Mouse (Mus musculus): ENCODE data around the gene Zfp524.
"Not testable (repeated sequence)": the region's sequence is repeated elsewhere in the genome, so short reads cannot be mapped to it uniquely, and the experiment has no call there.

Gene Zfp524

DNA sequence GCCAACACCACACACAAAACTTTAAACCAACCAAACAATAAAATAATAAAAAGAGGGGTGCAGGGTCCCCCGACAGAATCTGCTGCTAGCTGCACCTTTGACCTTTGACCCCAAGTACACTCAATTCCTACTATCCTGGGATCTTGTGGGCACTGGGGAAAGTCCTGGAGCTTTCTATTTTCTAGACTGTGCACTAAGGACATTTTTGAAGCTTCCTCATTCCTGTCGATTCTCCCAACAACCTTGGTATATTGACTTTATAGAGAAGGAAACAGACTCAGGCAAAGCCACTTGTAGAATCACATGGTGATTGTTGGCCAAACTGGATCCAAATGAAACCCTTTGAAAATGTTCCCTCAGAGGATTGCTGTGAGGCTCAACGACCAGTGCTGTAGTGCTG, 1.8 kb downstream of the Zfp524 start:
- no peak for DNase-seq (ENCODE audit: low spot score)

DNA sequence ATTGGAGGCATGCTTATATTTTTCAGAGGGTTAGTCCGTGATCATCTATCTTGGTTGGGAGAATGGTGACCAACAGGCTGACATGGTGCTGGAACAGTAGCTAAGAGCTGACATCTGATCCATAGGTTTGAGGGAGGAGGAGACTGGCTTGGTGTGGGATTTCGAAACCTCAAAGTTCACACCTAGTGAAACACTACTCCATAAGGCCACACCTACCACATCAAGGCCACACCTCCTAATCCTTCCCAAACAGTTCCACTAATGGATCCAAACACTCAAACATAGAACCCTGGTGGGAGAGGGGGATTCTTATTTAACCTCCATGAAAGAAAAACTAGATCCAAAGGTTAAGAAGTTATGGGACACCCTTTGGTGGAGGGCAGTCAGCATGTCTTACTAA, 2.7 kb downstream of the Zfp524 start:
- DNase-seq (ENCODE audit: low spot score), result no peak

DNA sequence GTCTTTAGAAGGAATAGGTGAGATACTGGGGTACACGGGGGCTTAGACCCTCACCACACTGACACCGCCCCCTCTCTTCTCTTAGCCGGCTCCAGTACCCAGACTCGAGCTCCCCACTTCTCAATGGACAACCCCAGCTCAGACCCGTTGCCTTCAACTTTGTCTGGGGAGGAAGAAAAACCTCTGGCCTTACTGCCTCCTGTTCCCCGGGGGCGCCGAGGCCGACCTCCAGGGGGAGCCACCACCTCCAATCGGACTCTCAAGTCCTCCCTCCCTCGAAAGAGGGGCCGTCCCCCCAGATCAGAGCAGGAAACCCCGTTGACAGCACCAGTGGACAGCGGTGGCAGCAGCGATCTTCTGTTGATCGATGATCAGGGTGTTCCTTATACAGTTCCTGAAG, 3.1 kb downstream of the Zfp524 start:
- DNase-seq (ENCODE audit: low spot score), result no peak

DNA sequence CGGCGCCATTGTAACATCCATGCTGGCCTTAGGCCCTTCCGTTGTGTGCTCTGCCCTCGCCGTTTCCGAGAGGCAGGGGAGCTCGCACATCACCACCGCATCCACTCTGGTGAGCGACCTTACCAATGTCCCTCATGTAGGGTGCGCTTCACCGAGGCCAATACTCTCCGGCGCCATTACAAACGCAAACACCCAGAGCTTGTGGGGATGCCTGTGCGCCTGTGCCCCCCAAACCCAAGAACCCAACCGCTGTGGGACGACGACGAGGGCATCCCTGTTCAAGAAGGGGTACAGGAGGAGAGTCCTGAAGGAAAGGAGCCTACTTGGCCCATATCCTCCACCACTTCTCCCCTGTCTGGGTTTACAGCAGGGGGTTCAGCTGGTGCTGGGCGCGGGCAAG, 3.7 kb downstream of the Zfp524 start:
- no peak for DNase-seq (ENCODE audit: low spot score)

DNA sequence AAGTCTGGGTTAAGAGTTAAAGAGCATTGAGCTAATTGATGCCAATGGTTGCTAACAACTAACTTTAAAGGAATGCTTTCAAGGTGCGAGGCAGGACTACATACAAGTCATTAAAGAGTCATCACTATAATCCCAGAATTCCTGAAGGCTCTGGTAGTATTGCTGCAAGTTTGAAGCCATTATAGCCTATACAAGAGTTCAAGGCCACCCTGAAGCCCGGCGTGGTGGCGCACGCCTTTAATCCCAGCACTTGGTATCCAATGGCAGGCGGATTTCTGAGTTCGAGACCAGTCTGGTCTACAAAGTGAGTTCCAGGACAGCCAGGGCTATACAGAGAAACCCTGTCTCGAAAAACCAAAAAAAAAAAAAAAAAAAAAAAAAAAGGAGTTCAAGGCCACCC, 5.4 kb downstream of the Zfp524 start:
- DNase-seq (ENCODE audit: low spot score), result not testable (repeated sequence)

DNA sequence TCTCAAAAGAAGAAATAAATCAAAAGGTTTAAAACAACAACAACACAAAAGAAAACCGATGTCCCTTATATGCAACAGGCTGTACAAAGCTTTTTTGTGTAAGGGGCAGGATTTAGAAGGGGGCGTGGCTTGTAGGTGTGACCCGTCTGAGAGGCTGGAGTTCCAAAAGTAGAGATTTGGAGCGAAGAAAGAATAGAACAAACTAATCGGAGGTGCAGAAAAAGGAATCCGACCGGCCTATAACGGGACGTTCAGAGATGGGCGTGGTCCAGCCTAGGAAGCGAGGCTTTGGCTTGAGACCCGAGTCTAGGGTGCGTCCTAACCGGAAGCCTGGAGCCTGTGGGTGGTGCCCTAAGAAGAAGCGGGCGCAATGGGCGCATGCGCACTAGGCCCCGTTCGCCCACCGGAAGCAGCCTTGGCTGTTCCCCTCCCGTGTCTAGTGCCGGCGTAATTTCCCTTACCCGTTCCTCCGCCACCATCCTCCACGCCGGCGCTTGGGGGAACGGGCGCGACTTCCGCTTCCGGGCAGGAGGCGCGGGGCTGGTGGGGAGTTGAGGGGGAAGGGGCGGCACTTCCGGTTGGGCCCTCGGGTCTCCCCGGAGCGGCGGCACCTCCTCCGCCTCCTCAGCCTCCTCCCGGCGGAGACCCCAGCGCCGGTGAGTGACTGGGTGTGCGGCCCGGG, 5.9 kb downstream of the Zfp524 start, which contains the start of the genes Zfp865 and Ccdc106:
Zfp865 (plus strand) TSS at position 377 of the 682 bp plus-strand sequence.
Ccdc106 (plus strand) TSS at position 554 of the 682 bp plus-strand sequence.
- DNase-seq (ENCODE audit: low spot score), result peak; percentile 98

DNA sequence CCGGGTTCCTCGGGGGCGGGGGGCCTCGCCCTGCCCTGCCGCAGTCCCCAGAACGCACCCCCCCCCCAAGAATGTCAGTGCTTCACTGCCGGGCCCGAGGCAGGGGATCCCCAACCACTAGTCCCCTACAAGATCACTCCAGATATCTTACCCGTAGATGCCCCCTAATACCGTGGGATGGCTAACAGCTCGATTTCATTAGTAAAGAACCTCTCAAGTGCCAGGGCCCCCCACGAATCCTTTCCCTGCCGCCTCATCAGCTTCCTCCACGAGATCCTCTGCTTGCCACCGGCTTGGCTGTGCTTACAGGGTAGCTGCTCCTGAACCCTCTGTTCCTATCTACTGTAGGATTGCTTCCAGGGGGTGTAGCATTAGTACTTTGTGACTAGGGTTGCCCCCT, 6.5 kb downstream of the Zfp524 start:
- DNase-seq (ENCODE audit: low spot score), result no peak

DNA sequence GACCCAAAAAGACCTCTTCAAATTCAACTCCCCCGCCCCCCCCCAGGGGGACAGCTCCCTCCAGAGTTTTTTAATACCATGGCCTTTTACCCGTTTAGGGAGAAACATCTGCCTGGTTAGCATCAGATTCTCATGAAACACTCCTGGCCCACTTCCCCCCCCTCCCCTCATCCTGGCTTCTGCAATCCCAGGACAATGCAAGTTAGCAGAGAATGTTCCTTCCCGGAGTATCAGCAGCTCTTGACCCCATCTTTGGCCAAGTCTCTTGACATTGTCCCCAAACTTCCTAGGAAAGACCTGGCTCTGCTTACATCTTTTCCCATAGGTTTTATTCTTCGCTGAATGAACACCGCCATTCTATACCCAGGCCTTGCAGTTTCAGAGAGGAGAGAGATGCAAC, 7.0 kb downstream of the Zfp524 start:
- no peak for DNase-seq (ENCODE audit: low spot score)

DNA sequence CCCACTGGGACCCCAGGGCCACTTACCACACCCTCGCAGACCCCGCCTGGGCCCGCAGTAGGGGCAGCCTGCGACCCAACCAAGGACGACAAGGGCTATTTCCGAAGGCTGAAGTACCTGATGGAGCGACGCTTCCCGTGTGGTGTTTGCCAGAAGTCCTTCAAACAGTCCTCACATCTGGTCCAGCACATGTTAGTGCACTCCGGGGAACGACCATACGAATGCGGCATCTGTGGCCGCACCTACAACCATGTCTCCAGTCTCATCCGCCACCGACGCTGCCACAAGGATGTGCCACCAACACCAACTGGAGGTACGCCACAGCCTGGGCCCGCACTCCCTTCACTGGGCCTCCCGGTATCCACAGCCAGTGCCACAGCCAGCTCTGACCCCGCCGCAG, 15.3 kb downstream of the Zfp524 start:
- DNase-seq (ENCODE audit: low spot score), result no peak

DNA sequence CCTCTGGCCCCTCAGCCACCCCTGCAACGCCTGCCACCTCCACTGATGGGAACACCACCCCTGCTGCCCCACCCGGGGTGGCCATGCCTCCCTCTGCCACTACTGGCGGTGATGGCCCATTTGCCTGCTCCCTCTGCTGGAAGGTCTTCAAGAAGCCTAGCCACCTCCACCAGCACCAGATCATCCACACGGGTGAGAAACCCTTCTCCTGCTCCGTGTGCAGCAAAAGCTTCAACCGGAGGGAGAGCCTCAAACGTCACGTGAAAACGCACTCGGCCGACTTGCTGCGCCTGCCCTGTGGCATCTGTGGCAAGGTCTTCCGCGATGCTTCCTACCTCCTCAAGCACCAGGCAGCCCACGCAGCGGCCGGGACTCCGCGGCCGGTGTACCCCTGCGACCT, 15.7 kb downstream of the Zfp524 start:
- no peak for DNase-seq (ENCODE audit: low spot score)

DNA sequence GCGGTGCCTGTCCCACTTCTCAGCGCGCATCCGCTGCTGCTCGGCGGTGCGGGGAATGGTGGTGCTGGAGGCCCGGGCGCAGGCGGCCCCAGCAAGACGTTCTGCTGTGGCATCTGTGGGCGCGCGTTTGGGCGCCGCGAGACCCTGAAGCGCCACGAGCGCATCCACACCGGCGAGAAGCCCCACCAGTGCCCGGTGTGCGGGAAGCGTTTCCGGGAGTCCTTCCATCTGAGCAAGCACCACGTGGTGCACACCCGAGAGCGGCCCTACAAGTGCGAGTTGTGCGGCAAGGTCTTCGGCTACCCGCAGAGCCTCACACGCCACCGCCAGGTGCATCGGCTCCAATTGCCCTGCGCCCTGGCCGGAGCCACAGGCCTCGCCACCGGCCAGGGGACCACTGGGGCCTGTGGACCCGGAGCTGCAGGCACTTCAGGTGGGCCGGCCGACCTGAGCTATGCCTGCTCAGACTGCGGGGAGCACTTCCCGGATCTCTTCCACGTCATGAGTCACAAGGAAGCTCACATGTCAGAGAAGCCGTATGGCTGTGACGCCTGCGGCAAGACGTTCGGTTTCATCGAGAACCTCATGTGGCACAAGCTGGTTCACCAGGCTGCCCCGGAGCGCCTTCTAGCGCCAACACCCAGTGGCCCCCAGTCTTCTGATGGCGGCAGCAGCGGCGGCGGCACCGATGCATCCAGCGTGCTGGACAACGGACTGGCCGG, 16.5 kb downstream of the Zfp524 start:
- DNase-seq (ENCODE audit: low spot score), result peak; percentile 22

DNA sequence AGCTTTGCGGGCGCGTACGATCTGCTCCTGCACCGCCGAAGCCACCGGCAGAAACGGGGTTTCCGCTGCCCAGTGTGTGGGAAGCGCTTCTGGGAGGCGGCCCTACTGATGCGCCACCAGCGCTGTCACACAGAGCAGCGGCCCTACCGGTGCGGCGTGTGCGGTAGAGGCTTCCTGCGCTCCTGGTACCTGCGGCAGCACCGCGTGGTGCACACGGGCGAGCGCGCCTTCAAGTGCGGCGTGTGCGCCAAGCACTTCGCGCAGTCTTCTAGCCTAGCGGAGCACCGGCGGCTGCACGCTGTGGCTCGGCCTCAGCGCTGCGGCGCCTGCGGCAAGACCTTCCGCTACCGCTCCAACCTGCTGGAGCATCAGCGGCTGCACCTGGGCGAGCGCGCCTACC, 17.3 kb downstream of the Zfp524 start:
- no peak for DNase-seq (ENCODE audit: low spot score)

DNA sequence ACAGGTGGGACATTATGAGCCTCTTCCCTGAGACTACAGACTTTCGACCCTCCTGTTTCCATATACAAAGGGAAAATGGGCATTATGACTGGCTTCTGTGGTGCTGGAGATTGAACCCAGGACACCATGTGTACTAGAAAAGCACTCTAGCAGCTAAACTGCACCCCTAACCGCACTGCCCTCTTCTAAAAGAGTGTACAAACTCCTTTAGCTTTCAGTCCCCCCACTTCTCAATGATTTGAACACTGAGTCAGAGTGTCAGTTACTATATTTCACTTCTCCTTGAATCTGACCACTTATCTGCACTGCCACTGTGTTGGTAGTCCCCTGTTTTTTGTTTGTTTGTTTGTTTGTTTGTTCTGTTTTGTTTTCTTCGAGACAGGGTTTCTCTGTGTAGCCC, 19.6 kb downstream of the Zfp524 start, which contains the start of gene 4632433K11Rik:
4632433K11Rik (plus strand) TSS at position 301 of the 400 bp plus-strand sequence.
- no peak for DNase-seq (ENCODE audit: low spot score)

DNA sequence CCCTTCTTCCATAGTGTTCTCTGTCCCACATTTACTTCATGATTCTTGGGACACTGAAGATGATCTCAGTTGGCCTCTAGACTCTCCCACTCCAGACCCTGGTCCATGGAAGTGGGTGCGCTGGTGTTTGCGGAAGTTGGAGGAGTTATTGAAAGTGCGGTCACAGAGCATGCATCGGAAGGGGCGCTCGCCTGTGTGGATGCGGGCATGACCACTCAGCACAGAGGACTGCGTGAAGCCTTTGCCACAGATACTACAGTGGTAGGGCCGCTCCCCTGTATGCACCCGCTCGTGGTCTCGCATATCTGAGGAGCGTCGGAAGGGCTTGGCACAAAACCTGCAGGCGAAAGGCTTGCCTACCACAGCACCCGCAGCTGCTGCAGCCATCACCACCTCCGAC, 21.4 kb downstream of the Zfp524 start:
- DNase-seq (ENCODE audit: low spot score), result no peak

DNA sequence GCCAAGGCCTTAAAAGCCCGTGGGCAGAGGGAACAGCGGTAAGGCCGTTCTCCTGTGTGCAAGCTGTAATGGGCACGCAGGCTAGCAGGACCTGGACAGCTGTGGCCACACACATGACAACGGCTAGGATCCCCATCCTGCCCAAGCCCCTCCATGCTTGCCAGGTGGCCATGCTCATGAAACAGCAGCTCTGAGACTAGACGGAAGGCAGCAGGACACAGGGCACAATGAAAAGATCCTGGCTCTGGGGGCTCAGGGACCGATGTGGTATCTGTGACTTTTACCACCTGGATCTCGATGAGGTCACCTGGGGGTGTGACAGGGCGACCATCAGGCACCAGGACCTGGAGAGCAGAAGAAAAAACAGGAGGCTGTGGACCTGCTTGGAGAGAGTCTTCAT, 21.9 kb downstream of the Zfp524 start:
- DNase-seq (ENCODE audit: low spot score), result no peak

DNA sequence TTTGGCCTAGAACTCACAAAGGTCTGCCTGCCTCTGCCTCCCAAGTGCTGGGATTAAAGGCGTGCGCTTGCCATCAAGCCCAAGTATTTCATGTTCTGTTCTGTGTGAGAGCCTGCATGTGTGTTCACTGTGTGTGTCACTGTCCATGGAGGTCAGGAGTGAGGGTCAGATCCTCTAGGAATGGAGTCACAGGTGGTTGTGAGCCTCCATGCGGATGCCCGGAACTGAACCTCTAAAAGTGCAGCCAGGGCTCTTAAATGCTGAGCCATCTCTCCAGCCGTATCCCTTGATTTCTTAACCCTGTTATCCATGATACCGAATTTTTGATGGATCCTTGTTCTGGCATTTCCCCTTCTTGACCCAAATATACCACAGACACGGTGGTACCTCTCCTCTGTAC, 22.8 kb downstream of the Zfp524 start:
- DNase-seq (ENCODE audit: low spot score), result no peak

DNA sequence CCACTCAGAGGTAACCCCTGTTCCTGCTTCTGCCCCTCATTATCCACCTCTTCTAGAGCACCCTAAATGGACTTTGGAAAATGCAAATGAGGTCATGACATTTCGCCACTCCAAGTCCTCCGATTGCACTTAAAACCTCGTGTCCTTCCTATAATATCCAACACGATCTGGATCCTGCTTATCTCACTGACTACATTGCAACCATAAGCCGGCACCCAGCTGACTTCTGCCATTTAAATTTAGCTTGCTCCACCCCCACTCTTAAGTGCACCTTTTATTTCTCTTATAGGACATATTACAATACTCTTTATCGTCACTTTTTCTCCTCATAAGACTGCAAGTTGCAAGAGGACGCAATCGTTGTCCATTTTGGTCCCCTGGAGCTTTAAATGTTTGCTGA, 23.3 kb downstream of the Zfp524 start:
- DNase-seq (ENCODE audit: low spot score), result no peak

DNA sequence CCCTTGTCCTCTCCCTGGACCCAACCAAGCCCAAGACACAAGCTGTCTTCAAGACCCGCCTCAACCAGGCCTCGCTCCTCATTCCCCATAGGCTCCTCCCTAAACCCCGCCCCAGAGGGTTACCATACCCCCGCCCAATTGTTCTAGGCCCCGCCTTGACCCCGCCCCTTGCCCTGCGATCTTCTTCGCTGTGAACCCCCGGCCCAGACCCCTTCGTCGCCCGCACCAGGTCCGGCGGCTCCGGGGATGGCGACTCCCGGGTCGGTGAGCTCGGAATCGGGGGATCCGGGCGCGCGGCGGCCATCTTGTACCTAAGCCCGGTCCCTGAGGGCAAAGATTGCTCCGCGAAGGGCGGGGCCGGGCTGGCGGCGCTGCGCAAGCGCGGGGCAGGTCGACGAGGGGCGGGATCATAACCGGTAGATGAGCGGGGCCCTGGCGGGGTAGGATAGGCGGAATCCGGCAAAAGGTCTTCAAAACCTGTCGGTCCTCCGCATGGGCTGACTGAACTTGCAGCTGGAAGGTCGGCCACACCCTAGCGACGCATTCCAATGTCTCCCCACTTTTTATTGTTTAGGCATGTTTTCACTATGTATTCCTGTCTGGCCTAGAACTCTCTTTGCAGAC, 24.0 kb downstream of the Zfp524 start, which contains the start of gene Zfp784:
Zfp784 (minus strand) TSS at position 338 of the 624 bp plus-strand sequence.
- peak; percentile 92 for DNase-seq (ENCODE audit: low spot score)

DNA sequence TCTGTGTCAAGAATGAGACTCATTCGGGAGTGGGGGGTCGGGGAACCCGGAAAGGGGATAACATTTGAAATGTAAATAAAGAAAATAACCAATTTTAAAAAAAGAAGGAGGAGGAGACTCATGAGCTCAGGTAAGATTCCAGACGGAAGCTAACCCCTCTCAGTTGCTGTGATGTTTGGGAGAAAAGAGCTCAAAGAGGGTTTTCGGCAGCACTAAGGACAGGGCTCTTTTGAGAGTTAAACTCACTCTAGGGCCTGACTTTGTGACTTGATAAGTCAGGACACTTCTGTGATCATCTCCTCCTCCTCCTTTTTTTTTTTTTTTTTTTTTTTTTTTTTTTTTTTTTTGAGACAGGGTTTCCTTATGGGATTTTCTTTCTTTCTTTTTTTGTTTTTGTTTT, 24.7 kb downstream of the Zfp524 start:
- no peak for DNase-seq (ENCODE audit: low spot score)

DNA sequence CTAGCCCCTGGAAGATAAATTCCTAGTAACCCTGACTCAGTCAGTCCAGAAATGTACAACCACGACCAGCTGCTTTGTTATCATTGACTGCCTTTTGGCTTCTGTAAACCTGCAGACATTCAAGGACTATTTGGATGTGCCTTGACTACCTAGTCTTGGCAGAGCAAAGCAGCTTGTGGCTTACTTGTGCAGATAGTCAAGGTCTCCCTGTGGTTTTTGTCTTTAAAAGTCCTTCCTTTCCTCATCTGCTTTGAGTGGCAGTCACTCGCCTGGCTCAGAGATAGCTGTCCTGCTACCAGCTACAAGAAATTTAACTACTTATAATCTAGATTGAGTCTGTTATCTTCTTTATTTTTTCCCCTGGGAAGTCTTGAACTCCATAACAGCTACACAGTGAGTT, 30.8 kb downstream of the Zfp524 start:
- no peak for DNase-seq (ENCODE audit: low spot score)

DNA sequence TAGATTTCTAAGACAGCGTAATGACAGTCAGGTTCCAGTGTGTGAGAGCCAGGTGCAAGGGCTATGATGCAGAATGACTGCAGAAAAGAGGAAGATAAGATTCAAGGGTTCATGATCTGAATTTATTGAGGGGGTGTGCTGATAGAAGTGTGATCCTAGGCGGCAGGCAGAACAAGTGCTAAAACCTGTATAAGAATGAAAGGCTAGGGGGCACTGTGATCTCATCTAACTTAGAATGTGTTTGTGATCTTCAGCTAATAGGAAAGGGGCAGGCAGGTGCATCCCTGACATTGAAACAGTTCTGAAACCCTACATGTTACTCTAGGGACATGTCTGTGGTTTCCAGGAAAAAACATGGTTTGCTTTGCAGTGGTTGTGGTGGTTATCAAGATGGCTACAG, 31.9 kb downstream of the Zfp524 start:
- DNase-seq (ENCODE audit: low spot score), result no peak

DNA sequence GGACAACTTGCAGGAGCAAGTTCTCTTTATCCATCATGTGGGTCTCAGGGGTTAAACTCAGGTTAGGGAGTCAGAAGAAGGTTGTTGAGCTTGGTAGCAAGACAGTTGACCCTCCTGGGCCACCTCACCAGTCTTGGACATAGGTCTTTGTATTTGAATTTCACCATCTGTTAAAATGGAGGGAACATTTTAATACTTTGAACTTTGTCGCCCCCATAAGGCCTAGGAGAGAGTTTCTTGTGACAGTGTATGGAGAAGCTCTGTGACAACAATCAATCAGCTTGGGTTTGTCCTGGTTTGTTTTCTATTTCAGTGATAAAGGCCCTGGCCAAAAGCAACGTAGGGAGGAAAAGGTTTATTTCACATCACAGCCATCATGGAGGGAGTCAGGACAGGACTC, 33.1 kb downstream of the Zfp524 start:
- no peak for DNase-seq (ENCODE audit: low spot score)
